Mouse (Mus musculus): Measurements from ENCODE around the gene Rad51ap2.

The Rad51ap2 gene

GRCm38 (mm10) chr12:11455549-11456194, at the start of gene Rad51ap2:
TSS of gene Rad51ap2 (plus strand) at chr12:11456079.
- DNase-seq (ENCODE audit: low spot score) = peak; percentile 96

DNA sequence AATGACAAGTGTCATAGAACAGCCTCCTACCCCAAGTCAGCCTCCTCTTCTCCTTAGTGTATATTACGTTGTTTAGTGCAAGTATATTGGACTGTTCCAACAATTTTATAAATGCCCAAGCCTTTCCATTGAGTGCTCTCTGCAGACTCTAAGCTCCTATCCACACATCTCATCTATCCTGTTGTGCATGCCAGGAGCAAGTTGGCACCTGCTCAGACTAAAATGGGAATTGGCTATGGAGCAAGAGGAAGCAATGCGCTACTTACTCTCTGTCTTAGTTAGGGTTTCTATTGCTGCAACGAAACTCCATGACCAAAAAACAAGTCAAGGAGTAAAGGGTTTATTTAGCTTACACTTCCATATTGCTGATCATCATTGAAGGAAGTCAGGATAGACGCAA, 48.2 kb upstream of the Rad51ap2 start:
- no peak for DNase-seq (ENCODE audit: low spot score)

DNA sequence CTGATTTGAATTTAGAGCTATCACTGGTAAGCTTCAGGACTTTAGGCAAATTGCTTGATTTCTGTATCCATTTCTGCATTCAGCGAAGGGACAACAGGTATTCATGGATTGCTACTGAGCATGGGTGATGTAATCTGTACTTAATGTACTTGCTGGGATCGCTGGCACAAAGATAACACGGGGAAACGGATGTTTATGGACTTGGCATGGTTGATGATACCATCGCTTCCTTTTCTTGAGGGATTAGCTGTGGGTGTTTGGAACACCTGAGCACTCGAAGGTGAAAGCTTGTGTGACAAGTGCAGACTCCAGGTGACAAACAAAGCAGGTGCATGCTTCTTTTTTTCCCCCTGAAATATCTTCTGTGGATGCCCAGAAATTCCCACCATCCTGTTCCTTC, 37.8 kb upstream of the Rad51ap2 start:
- no peak for DNase-seq (ENCODE audit: low spot score)

DNA sequence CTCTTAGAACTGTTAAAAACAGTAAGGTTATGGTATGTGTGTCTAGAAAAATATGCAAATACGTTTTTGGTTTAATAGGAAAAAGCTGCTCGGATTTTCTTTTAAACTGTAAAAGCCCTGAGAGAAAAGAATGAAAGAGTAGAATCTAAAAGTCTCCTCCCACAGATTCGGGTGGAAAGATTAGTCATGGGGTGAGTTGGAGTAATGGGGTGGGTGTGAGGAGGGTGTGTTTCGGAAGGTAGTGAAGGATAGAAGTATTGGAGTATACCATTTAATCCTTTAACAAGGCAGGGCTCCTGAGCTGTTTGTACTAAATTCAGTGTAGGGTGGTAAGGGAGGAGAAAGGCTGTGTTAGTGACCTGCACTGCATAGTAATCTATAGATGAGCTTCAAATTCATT, 28.5 kb upstream of the Rad51ap2 start:
- no peak for DNase-seq (ENCODE audit: low spot score)

- no peak for DNase-seq (ENCODE audit: low spot score)
Measured at GRCm38 (mm10) chr12:11433126-11433525, 22.8 kb upstream of the Rad51ap2 start.

- no peak for DNase-seq (ENCODE audit: low spot score)
Measured at GRCm38 (mm10) chr12:11433716-11434115, 22.2 kb upstream of the Rad51ap2 start.

GRCm38 (mm10) chr12:11434446-11434845, 21.4 kb upstream of the Rad51ap2 start:
- no peak for DNase-seq (ENCODE audit: low spot score)

DNA sequence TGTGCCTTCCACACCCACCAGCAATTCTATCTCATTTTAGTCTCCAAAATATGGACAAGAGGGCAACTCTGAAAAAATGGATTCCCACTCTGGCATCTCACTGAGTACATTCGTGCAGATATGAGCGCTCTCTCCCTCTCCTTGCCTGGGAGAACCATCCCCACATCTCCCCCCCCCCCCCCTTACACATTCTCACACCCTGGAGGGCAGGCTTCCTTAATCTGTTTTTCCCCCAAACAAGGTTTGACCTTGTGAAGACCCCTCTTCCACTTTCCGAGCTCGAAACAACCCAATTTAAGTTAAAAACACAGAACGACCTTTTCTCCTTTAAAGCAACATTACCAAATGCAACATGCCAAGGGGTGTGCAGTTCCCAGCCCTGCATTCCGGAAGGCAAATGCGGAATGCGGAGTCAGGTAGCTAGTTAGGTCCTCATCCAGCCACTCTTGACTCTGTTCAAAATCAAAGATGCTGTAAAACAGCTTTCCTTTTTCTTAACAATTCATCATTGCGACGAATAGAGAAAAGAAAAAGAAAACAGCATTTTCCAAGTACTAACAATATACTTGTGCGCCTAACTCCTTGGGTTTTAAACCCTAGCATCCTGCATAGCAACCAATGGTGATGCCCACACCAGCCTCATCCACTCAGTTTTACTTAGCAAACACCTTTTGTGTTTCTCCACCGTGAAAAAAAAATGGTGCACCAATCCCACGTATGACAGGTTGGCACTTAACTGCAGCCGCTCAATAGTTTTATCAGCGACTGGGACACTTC, 20.4 kb upstream of the Rad51ap2 start:
- no peak for DNase-seq (ENCODE audit: low spot score)

- DNase-seq (ENCODE audit: low spot score) = no peak
Measured at GRCm38 (mm10) chr12:11436023-11436350, 19.9 kb upstream of the Rad51ap2 start.

GRCm38 (mm10) chr12:11436497-11437265, 19.2 kb upstream of the Rad51ap2 start, which contains the start of gene Vsnl1:
TSS of gene Vsnl1 (minus strand) at chr12:11436613.
- peak; percentile 78 for DNase-seq (ENCODE audit: low spot score)

DNA sequence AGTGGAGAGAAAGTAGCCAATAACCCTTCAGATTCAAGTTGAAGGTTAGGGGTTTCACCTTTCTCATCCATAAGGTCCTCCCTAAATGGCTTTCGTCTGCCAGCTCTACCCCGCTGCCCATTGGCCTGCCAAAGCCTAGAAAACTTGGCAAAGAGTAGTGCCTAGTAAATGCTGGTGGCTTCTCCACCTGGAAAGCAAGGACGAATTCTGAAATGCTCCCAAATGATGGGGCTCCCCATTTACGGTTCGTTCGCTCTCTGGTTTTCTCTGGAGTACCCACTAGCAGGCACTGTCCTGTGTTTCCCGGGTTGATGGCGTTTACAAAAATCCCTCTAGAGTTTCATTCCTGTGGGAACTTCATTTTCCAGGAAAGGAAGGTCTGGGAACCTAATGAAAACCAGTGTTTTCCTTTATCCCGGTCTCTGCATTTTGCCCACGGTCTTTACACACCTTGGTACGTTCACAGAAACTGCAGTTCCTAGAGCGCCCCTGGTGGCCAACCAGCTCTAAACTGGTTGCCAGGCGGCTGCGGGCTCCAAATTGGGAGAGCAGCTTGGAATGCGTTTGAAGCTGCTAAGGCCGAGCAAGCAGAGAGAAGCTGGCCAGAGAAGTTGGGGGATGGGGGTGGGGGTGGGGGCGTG, 18.5 kb upstream of the Rad51ap2 start:
- DNase-seq (ENCODE audit: low spot score) = peak; percentile 74

DNA sequence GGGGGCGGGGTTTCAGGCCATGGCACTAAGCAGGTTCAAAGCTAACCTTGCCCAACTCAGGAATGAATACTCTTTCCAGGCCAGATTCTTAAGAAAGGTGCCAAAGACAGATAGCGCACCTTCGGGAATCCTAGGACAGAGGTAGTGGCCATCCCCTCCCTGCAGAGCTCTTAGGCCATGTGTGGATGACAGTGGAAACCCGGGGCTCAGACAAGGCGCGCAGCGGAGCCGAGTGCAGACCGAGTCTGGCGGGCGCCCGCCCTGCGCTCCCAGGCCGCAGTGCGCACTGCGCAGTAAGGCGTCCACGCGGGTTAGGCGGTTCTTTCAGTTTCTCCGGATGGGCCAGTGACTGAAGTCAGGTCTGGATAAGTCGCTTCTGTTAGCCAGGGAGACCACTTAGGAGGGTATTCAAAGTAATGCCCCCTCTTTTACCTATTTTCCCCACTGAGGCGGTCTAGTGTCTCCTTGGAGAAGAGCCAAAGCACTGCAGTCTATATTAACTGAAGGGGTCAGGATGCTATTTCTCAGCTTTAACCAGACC, 17.9 kb upstream of the Rad51ap2 start:
- no peak for DNase-seq (ENCODE audit: low spot score)

DNA sequence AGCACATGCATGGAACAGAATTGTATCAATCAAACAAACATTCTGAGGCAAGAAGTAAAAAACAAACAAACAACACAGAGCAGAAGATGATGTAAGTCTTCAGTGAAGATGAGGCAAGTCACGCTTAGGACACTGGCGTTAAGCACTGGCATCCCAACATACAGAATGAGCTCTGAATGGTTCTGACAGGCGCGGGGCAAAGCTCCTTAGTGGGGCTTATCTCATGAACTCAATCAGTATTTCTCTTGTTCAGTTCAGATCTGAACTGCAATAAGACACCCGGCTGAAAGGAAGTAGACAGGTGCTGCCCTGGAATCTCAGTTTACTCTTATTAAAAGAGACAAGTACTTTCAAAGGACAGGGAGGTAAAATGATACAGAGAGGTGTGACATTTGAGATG, 1.7 kb upstream of the Rad51ap2 start:
- DNase-seq (ENCODE audit: low spot score) = no peak

DNA sequence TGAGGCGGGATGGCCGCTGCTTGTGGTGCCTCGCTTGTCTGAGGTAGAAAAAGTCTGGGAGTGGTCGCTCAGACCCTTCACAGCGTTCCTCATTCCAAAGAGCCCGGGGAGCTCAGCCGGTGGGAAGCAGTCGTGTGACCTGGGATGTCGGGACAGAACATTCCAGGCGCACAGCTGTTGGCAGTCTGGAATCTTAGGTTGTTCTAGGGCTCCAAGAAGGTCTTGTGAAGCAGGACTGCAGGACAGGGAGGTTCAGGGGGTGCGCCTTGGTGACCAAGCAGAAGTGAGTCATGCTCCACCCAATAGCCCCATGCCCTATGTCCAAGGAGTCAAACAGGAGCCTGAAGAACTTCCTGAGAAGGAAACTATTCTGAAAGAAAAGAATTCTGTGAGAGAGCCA, 334 bp downstream of the Rad51ap2 start:
- DNase-seq (ENCODE audit: low spot score) = no peak

DNA sequence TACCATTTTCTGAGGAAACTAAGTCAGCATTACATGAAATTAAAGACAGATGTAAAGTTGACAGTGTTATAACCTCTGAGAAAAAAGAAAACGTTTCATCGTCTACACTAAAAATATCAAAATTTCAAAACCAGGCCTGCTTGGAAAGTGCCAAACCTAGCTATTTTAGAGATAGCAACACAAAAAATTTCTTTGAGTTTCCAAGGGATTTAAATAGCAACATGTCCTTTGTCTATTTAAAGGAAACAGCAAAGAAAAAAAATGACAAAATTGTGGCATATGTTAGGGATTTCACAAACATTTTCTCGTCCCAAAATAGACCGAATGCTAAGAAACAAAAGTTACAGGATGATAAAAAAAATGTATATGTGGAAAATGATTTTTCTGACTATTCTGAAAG, 753 bp downstream of the Rad51ap2 start:
- DNase-seq (ENCODE audit: low spot score) = no peak

Data from testis, postnatal 14 days (tissue).